Mouse (Mus musculus): ENCODE data around the gene Bms1.
A peak's percentile ranks its signal among the peaks of the same experiment; 100 is the strongest.

Bms1 gene

GRCm38 (mm10) chr6:118366196-118366595, 53.1 kb downstream of the Bms1 start:
- no peak for DNase-seq (ENCODE audit: low spot score in 2 of 2)

GRCm38 (mm10) chr6:118365781-118366180, 53.5 kb downstream of the Bms1 start:
- DNase-seq (ENCODE audit: low spot score in 2 of 2), result no peak

DNA sequence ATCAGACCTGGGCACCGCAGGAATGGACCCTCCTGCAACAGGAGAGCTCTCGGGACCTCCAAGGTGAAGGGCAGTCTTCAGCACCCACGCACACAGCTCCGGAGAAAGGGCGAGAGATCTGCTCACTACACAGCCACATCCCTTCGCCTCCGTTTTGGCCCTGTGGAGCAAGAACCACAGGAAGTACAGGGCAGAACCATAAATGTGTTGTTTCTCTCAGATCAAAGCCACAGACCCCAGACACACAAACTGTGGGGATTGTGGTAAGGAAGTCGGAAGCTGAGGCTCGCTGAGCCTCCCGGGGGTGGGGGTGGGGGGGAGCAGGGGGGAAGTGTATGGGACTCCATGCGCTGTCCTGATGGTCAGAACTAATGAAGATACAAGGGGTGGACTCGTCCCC, 68.9 kb downstream of the Bms1 start:
- no peak for DNase-seq (ENCODE audit: low spot score in 2 of 2)

DNA sequence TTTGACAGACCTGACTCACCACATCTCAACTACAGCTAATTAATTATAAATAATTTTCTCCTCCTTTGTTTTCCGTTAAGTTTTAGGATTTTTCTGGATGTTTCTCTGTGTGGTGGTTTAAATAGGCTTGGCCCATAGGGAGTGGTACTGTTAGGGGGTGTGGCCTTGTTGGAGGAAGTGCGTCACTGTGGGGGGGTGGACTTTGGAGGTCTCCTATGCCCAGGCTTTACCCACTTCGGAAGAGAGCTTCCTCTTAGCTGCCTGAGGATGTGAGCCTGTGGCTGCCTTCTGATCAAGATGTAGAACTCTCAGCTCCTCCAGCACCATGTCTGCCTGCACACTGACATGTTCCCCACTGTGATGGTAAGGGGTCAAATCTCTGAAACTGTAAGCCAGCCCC, 71.1 kb downstream of the Bms1 start:
- no peak for DNase-seq (ENCODE audit: low spot score in 2 of 2)

DNA sequence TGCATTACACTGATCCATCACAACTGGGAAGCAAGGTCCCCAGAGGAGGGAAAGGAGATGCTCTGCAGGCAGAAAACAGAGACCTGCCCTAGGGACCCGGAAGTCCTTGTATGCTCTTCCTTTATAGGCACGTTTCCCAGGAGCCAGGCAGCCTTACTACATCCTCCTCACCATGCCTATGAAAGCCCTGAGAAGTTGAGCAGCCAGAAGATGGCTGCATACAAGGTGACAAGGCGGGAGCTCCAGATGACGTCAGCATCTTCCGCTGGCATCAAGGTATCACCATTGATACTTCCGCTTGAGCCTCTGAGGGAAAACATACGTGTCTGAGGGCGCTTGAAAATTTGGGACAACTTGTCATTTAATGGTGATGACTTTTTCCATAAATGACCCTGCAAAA, 72.0 kb downstream of the Bms1 start:
- DNase-seq (ENCODE audit: low spot score in 2 of 2), result no peak

DNA sequence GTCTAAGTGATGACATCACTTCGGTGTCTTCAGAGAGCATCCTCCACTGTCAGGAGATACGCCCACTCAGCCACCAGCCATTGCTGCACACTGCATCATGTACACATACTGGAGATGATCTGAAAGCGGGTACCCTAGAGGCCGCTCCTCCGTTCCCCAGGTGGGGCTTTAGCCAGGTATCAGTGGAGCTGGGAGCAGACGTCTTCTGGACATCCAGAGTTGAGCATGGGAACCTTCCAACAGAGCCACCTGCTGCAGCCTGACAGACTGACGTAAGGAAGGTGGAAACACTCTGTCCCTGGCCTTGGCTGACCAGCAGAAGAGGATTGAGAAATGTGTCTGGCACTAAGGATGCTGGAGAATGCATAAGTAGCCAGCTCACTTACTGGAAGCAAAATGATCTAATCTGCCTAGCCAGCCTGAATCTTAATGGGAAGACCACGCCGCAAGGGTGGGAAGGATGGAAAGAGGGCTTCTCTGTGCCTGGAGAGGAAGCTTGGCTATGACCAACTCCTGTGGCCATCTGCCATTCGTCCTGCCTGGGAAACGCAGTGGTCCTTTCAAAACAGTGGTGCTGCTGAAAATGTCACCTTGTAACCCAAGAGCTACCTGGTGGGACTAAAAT, 77.3 kb downstream of the Bms1 start:
- peak in 1 of 2 experiments; percentile 12 for DNase-seq (ENCODE audit: low spot score in 2 of 2)

GRCm38 (mm10) chr6:118337660-118338059, 81.6 kb downstream of the Bms1 start:
- no peak for DNase-seq (ENCODE audit: low spot score in 2 of 2)

DNA sequence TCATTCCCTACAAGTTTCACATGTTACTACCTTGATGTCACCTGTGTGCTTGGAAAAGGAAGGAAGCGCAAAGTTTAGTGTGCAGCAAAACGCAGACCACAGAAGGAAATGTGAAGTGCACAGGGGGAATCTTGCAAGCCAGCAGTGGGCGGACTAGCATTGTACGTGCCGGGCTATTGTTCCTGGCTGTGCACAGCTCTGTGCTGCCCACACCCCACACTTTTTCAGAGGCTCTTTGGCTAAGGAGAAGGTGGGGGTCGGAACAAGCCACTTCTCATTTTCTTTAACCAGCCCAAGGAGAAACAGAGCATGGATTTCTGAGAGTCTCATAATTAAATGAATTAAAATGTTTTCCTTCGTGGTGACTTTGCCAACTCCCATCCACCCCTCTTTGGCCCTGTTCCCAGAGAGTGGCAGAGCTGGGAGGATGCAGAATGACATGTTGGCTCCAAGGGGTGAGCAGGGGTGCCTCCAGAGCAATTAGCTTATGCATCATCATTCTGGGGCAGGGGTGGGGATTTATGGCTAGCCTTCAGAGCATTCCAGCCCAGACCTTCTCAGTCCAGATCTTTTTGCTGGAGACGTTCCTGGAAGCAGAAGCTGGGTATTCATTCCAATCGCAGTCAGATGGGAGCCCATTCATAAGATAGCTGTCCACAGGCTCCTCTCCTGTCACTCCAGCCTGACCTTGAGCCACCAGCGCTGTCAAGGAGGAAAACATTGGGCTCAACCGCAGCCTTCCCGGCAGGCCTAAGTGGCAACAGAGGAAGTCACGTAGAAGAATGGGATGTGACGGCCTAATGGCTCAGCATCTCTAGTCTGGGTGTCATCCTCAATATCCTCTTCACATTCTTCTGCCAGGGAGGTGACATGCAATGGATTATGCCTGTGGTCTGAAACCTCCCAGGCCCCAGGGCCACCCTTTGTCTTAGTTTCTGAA, 82.5 kb downstream of the Bms1 start:
- DNase-seq (ENCODE audit: low spot score in 2 of 2), result peak in 1 of 2 experiments; percentile 13

GRCm38 (mm10) chr6:118335934-118336450, 83.3 kb downstream of the Bms1 start:
- no peak for DNase-seq (ENCODE audit: low spot score in 2 of 2)

DNA sequence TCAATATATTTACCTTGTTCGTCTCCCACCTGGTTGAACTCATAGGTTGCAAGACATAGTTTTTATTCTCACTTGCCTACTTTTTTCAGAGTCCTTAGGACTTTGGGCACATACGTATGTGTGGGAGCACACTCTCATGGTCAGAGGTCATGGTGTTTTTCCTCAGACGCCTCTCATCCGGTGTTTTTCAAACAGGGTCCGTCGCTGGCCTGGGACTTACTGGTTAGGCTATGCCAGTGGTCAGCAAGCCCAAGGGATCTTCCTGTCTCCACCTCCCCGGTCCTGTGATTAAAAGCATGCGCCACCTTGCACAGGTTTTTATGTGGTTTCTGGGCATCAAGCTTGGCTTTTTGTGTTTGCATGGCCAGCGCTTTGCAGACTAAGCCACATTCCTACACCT, 85.4 kb downstream of the Bms1 start:
- no peak for DNase-seq (ENCODE audit: low spot score in 2 of 2)
